Mouse (Mus musculus) left cerebral cortex, postnatal 10 days (tissue): ENCODE data around the gene Ccnyl1. TPM values are rescaled to one million over a fixed set of nuclear protein-coding genes. Genes with fewer than 3 reads are reported as not detected.
"Not testable (repeated sequence)": the region's sequence is repeated elsewhere in the genome, so short reads cannot be mapped to it uniquely, and the experiment has no call there.

Source experiments
- DNase-seq, 2 experiments: peaks; one replicate each; pipeline ENCODE4 v3.0.0; 2021 to 2022; ENCODE audit warnings: low spot score in 2 of 2, mixed read lengths in 1 of 2; ENCODE audit errors: extremely low spot score in 1 of 2
- intact Hi-C: fragments of 180-260 bp; cut with DNase I; formaldehyde crosslinking; loops from one replicate; pipeline ENCODE4 v1.15.1; 2025
- total RNA-seq, 2 experiments: library from RNA; stranded (reverse); gene quantifications; 2 replicates each; pipeline ENCODE4 v1.2.3; 2021

The Ccnyl1 gene
- 10 to 100 TPM; 27.8 to 32.0 TPM for total RNA-seq

GRCm38 (mm10) chr1:64690213-64691013, at the start of gene Ccnyl1:
Gene Ccnyl1 (plus strand): TSS chr1:64690455.
- intact Hi-C loops, result loop anchor here (2.0 to 10.0 kb wide), 2 partner anchors 72 to 156 kb away; partner anchors contain the start of gene Creb1
- peak; percentile 99 for DNase-seq

GRCm38 (mm10) chr1:64641069-64641468, 49.2 kb upstream of the Ccnyl1 start:
- intact Hi-C loops, result no loop called here
- DNase-seq, result no peak

DNA sequence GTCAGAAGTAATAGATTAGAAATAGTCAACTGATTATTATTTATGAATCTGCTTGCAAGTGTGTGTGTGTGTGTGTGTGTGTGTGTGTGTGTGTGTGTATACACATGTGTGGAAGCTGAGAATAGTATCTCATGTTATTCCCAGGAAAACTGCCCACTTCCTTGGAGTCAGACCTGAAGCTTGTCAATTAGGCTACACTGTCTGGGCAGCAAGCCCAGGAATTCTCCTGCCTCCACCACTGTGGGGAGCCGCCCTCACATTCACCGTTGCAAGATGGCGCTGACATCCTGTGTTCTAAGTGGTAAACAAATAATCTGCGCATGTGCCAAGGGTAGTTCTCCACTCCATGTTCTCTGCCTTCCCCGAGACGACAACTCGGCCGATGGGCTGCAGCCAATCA, 47.7 kb upstream of the Ccnyl1 start:
- DNase-seq, intact Hi-C loops: not testable (repeated sequence)

GRCm38 (mm10) chr1:64644513-64644912, 45.7 kb upstream of the Ccnyl1 start:
- intact Hi-C loops, result no loop called here
- no peak for DNase-seq

DNA sequence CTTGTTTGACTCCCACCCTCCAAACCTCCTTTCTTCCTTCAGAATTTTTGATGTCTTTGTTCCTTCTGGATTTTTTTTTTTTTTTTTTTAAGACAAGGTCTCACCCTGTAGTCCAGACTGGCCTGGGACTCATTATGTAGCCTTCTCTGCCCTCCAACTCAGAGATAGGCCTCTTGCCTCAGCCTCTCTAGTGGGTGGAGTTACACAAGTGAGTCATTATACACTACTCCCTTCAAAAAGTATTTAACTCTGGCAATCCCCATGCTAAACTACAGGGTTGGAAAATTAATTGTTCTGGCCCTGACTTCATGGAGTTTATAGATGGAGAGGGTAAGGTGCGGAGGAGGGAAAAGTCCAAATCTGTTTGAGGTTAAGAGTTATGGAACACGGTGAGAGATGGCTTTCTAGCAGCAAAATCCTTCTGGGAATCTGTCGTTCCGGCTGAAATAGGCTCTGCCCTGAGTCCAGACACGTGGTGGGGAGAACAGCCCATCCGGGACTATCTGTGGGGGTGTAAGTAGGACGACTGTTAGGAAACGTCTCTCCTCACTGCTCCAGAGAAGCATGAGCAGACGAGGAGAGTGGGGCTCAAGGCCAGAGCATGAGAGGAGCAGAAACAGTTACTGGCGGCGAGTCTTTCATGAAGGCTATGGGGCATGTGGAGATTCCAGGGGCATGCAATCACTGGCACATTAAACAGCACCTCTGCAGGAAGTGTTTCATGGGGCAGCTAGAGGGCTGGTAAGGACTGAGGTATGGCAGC, 40.7 kb upstream of the Ccnyl1 start:
- no peak for DNase-seq
- intact Hi-C loops, result no loop called here

DNA sequence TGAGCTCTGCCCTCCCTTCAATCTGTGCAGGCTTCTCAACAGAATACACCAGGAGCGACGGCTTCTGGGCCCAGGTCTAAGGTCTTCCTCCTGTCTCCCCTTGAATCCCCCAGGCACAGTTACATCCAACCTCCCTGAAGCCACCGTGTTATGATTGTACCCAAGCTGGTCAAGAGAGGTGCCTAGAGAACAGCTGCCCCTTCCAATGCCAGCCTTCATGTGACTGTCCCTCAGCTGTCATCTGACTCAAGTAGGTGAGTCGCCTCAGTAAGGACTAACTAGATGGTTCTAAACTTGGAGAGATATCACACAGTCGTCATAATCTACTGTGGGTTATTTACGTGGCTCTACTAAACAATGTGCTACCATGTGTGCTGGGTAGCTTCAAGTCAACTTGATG, 36.6 kb upstream of the Ccnyl1 start:
- DNase-seq, result no peak
- intact Hi-C loops, result no loop called here

DNA sequence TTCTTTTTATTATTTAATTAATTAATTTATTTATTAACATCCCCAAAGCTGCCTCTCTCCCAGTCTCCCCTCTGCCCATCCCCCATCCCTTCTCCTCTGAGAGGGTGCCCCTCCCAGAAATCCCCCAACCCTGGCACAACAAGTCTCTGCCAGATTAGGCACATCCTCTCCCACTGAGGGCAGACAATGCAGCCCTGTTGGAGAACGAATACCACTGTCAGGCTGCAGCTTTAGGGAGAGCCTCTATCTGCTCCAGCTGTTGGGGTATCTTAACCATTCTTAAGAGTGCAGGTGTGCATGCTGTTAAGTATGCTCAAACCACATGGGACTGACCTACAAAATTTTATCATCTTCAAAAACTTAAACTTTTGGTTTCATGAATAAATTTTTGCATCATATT, 34.8 kb upstream of the Ccnyl1 start:
- no peak for DNase-seq
- intact Hi-C loops, result no loop called here

DNA sequence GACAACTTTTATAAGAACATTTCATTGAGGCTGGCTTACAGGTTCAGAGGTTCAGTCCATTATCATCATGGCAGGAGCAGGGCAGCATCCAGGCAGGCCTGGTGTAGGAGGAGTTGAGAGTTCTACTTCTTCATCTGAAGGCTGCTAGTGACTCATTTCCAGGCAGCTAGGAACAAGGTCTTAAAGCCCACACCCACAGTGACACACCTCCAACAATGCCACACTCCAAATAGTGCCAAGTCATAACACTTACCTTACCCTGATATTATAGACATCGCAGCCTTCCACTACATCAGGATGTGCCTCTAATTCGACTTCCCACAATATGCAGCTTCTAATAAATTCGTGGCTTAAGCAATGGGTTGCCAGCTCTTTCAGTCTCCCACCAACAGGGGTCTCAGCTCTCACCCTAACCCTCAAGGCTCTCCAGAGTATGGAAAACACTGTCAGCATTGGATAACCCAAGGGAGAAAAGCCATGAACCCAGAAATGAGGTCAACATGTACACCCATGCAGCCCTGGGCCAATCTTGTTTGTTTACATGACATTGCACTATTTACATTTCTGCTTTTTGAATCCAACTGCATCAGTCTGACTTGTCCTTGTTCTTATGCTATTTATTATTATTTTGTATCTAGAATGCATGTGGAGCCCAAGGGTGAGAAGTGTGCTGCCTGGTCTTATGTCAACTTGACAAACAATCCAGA, 33.7 kb upstream of the Ccnyl1 start:
- no peak for DNase-seq
- intact Hi-C loops, result no loop called here

GRCm38 (mm10) chr1:64658876-64659275, 31.4 kb upstream of the Ccnyl1 start:
- no peak for DNase-seq
- intact Hi-C loops, result no loop called here

DNA sequence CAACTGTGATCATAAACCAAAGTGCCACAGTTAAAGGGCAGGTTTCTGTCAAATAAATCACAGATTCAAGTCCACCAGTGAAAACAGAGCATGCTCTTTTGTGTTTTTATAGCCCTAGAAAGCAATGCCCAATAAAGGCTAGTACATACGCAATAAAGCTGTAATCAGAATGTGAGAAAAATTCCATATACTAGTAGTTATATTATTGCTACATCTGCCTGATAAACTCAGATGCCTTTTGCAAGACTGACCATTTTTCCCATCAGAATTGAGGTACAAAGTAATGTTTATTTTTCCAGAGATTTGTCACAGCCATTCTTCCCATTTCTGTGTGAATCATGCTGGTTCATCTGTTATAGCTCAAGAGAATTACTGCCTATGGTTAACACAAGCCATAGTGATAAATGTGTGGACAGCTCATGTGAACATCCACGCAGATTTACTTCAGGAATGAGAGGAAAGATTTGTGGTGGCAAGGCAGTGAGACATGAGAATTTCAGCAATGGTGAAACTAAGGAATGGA, 23.1 kb upstream of the Ccnyl1 start:
- no peak for DNase-seq
- intact Hi-C loops, result no loop called here

- no peak for DNase-seq
- intact Hi-C loops, result no loop called here
Observed at GRCm38 (mm10) chr1:64669451-64669850, 20.8 kb upstream of the Ccnyl1 start.

DNA sequence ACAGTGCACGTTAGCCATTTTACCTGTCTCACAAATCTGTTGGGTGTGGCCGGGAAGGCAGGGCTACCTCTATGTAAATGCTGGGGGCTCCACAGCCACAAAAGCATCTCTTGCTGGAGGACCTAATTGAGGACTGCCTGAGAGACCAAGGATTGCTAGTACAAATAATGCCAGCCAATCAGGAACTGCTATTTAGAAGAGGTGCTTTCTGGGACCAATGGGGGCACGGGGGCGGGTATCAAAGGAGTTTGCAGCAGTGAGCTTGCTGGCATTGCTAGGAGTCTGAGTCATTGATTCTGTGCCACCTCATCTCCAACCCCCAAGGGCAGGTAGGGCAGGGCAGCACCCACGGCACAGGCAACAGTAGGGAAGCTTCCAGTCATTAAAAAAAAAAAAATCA, 16.3 kb upstream of the Ccnyl1 start:
- intact Hi-C loops, result no loop called here
- DNase-seq, result no peak

- DNase-seq, result no peak
Observed at GRCm38 (mm10) chr1:64676060-64676839, 14.0 kb upstream of the Ccnyl1 start.

DNA sequence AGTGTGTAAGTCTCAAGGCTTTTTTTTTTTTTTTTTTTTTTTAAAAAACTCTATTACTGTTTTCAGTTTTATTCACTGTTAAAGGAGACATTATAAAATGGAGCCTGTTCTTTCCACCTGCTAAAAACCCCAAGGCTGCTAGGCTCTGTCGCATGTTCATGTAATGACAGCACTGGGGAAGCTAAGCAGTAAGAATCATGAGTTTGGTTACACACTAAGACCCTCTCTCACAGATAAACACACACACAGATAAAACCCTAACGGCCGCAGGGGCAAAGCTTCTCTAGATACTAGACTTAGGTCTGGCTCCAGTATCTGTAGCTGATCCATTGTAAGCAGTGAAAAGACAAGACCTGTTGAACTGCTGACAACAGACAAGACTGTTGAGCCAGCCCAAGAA, 8.8 kb upstream of the Ccnyl1 start:
- intact Hi-C loops, result no loop called here
- no peak for DNase-seq

More at GRCm38 (mm10) chr1:64676060-64676839, 14.0 kb upstream of the Ccnyl1 start:
- intact Hi-C loops, result no loop called here

DNA sequence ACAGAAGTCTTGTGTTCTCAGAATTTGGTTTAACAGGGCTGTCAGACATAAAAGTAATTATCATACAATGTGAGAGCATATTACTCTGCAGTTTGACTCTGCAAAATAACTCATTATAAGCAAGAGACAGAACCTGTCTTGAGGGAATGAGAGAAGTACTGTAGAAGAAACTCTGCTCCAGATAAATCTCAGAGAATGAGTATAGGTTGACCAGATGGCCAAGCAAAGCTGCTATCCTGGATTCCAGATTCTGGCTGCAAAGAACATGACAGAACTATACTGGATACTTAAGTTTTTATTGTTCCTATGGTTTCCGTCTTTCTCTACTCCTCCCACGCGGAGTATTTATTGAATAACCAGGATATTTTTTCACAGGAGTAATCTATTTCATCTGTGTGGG, 7.2 kb upstream of the Ccnyl1 start:
- intact Hi-C loops, result no loop called here
- no peak for DNase-seq

DNA sequence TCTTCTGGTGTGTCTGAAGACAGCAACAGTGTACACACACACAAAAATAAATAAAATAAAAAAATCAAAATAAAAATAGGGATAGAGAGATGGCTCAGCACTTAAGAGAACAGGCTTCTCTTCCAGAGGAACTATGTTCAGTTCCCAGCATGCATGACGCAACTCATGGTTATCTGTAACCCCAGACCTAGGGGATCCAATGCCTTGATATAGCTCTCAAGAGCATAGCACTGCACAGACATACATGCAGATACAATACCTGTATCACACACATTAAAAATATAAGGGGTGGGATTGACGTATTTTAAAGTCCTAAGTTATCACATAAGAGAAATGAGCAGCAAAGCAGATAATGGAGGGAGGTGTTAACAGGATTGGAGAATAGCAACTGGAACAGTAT, 5.8 kb upstream of the Ccnyl1 start:
- intact Hi-C loops, result no loop called here
- DNase-seq, result no peak

DNA sequence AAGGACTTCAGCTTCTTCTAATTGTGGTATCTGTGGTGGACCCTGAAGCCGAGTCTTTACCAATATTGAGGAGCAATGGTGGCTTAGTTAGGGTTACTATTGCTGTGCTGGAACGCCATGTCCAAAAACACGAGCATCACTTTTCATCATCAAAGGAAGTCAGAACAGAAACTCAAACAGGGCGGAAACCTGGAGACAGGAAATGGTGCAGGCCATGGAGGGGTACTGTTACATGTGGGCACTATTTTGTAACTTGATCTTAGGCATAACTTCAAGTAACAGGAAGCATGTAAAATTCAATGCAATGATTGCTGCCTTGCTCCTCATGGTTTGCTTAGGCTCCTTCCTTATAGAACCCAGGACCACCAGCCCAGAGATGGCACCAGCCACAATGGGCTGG, 2.2 kb upstream of the Ccnyl1 start:
- no peak for DNase-seq
- intact Hi-C loops, result no loop called here

DNA sequence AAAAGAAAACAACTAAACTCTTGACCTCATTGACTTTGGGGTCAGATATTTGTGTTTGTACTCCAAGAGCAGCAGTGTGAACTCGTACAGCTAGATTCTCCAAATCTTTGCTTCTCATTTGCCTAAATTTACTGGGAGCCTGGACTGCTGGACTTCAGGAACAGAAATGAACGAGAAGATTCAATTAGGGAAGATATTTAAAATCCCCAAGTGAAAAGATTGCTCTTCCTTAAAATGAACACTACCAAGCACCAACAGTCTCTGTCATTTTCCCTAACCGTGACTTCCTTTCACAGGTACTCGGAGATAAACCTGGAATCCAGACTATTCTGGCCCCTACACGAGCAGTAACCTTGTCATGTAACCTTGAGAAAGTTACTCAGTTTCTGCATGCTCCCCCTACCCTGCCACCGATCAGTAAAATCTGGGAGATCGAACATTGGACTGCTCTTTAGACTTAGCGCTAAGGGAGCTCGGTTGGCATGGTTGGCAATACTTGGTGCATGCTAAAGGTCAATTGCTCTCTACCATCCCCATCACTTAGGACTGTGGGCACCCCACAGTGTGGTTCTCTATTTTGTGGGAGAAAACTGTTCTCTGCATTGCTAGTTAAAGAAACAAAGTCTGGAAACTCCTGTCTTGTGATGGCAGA, 568 bp upstream of the Ccnyl1 start:
- intact Hi-C loops, result loop anchor here (2.0 to 10.0 kb wide), 2 partner anchors 71 to 155 kb away; partner anchors contain the start of gene Creb1
- no peak for DNase-seq
